Mouse (Mus musculus) spleen, postnatal 14 days (tissue): ENCODE results near the gene Ube4a.

Experiments
- DNase-seq, 2 experiments: peaks; one replicate each; pipeline ENCODE4 v3.0.0; 2021 to 2022; ENCODE audit warnings: low spot score in 2 of 2

Gene Ube4a

DNA sequence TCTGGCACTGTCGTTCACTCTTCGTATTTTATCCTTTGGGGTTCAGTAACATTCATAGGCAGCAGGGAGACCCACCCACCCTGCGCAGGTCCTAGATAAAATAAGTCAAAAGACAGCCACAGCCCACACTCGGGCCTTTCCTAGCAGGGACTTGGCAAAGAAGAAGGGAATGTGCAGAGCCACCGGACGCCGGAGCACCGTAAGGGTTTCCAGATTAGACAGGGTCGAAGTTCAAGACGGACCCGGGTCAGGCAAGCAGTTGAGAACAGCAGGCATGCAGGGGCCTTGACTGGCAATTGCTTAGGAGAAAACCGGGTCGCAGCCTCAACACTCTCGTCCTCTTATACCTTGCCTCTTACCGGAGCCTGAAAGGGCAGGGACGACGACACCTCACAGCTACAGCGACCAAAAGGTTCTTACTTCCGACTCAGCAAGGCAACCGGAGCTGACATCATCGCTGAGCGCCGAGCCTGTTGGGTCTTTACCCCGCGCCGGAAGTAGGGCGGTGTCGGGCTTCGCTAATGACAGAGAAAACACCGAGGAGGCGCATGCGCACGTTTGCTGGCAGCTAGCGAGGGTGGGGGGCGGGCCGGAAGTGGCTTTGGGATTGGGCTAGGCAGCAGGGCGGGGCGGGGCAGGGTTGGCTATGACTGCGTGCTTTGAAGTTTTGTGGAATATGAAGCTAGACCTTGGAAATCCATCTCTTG lies at the start of gene Ube4a:
Gene Ube4a, minus strand, starts transcription at position 475 of the 707 bp plus-strand sequence.
- peak; percentile 97 to 100 for DNase-seq

DNA sequence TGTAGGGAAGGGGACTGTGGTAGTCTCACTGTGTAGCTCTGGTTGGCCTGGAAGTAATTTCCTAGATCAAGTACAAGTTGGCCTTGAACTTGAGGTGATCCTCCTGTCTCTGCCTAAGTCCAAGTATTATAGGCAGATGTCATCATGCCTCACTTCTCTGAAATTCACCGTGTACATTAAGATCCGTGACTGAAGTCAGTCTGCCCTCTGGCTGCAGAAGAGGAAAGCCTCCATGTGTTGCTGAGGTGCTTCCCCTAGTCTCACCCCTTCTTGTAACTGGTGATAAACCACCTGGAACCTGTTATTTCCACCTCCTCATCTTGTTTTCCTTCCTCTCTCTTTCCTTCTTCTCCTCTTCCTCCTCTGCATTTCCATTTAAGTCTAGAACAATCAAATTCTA lies 49.5 kb upstream of the Ube4a start:
- DNase-seq = no peak

DNA sequence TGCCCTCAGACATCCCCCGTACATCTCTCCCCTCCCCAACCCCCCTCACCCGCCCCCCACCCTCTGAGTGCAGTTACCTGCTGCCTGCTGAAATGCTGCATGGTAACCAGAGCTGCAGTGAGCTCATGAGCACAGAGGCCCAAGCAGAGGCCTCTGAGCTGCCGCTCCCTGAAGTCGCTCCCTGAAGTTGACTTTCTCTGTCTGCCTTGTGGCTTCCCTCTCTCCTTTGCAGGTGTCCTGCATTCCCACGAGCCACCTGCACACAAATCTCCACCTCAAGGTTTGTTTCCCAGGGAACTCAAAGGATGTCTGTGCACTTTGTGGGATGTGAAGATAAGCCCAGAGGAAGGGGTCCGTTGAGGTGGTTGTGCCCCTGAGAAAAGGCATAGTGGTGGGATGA lies 45.9 kb upstream of the Ube4a start:
- no peak for DNase-seq

DNA sequence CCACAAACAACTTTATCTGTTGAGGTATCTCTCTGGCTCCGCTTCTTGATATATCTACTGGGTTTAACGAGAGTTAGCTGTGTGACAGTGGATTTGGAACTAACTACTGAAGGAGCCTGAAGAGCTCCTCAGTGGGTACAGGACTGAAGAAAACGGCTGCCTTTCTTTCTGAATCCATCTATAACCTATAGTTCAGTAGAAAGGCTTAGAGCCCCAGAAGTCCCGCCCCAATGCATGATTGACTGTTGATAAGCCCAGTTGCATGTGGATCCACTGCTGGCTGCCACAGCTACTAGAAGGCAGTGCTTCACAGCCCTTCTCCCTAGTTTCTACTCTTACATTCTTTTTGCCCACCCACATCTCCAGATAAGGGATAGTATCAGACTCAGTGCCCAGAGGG lies 45.1 kb upstream of the Ube4a start:
- no peak for DNase-seq

DNA sequence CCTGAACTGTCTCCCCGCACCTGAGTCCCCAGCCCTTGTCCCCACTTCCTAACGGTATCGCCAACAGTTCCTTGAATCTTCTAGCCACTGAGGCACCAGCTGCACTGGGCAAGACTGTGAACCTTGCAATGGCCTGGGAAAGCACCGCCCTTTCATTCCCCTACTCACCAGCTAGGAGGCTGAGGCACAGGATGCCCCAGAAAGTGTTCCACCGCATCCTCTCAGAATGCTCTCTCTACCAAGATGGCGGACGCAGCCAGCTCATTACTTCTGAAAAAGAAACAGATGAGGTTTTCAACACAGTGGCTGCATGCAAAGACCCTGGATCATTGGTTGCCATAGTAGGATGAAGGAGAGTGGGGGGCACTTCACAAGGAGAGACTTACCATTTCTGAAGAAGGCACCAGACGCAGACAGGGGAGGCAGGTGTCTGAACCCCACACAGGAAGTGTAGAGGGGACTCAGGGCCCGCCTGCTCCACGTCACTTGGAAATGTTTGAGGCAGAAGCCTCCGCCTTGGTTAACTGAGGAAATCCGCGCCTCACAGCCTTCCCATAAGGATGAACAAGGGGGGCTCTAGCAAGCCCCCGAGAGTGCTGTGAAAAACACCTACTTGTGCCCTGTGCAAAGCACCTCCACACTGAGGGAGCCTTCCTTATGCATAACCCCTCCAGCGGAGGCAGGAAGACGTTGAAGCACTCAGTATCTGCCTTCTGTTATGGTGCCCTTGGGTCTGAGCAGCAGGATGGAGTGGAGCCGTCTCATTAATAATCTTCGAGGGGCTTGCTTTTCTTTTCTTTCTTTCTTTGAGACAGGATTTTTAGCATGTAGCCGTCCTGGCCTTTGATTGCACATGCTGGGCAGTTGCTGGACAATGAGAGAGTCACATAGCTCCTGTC lies 44.0 kb upstream of the Ube4a start, which contains the start of gene Cd3e:
Gene Cd3e, minus strand, starts transcription at position 448 of the 899 bp plus-strand sequence.
- DNase-seq = no peak

DNA sequence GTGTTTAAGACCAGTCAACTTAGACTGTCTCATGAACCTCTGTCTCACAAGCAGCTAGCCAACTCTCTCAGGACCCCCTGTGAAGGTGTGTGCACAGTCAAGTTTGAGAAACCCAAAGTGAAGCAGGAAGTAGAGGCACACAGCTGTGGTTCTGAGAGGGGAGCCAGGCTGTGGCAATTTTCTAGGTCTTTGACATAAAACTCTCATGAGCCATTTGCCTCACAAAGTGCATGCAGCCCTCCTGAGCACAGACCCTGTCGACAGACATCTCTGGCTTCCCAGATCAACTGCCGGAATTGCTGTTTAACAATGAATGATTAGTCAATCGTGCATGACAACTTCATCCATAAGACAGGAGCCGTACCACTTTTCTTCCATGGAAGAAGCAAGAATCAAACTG lies 42.9 kb upstream of the Ube4a start:
- no peak for DNase-seq

DNA sequence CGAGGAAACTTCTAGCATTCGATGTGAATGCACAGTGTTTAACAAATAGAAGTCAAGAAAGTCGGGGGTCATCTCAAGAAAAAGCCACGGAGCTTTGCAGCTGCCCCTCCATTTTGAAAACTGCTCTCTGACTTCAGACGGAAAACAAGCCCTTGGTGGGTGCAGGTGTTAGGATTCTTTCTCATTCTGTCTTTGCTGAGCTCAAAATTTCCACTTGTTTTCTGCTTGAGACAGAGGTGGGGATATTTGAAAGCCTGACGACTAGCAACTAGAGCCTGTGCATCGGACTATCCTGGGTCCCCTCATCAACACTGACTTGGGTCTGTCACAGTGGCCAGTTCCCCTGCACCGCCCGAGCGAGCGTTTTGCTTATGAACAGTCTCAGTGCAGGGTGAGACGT lies 42.0 kb upstream of the Ube4a start:
- DNase-seq = no peak

DNA sequence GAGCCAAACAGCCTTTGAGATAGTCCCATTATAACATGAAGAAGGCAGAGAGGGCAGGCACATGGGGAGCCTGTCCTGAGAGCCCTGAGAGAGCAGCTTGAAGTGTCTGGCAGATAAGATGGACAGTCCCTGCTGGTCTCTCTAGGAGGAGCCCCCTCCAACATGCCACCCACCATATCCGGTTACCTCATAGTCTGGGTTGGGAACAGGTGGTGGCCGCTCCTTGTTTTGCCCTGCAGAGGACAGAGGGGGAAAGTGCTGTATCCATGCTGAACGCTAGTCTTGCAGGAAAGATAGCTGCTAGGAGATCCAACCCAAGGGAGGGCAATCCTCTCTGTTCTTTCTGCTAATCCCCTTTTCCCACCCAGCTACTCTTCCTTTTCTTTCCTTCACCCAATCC lies 34.8 kb upstream of the Ube4a start:
- no peak for DNase-seq

DNA sequence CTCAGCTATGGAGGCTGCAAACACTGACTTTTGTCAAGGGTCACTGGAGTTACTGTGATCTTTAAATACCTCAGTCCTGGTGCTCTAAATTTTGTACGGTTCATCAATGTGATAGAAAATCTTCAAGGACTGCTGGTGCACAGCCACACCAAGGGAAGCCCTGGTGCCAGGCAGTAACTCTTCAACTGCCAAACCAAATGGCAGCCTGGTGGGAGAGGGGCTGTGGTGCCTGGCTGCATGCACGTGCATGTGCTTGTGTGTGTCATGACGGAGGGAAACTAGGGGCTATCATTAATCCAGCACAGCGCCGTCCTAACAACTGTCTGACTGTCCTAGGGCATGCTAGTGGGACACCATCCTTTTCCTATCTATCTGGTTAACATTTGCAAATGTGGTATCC lies 34.4 kb upstream of the Ube4a start:
- no peak for DNase-seq

DNA sequence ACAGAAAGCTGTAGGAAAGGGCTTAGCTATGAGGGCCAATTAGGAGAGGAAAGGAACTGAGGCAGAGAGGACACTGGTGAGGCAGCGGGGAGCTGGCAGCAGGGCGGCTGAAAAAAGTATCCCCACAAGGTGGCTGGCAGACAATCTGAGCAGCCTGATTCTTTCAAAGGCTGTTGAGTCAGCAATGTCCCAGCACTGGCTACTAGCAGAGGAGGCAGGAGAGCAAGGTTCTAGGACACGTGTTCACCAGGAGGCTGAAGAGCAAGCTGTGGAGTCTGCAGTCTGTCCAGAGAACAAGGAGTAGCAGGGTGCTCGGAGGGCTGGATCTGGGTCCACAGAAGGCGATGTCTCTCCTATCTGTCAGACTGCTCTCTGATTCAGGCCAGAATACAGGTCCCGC lies 33.8 kb upstream of the Ube4a start:
- DNase-seq = no peak

DNA sequence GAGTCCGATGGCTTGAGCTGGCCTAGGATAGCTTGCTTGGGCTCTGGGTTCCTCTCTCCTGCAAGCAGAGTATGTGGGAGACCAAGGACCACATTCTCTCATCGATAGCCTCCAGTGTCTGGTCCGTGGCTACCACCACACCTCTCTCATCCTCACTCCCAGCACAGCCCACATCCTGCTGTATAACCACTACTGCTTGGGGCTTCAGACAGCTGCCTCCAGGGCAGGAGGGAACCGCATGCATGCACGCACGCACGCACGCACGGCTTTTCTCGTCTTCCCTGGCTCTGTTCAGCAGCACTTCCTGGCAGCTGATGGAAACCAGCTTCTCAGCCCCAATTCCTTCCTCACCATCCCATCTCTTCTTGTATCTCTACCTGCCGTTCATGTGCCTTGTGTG lies 32.7 kb upstream of the Ube4a start:
- DNase-seq = no peak

DNA sequence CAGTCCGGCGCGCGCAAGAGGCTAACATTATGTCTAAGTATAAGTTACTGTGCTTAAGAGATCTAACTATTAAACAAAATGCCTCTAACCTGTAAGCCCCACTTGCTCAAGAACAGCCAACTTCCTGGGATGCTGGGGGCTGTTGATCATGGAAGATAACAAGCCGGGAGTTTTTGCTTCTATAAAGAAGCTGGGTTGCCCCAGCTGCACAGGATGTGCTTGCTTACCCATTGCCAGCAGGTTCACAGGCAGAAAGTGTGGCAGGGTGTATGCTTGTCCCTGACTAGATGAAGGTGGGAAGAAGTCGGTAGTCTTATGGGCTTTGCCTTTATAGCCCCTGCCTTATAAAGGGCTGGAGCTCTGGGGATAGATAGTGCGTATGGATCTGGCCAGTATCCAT lies 31.2 kb upstream of the Ube4a start:
- no peak for DNase-seq

DNA sequence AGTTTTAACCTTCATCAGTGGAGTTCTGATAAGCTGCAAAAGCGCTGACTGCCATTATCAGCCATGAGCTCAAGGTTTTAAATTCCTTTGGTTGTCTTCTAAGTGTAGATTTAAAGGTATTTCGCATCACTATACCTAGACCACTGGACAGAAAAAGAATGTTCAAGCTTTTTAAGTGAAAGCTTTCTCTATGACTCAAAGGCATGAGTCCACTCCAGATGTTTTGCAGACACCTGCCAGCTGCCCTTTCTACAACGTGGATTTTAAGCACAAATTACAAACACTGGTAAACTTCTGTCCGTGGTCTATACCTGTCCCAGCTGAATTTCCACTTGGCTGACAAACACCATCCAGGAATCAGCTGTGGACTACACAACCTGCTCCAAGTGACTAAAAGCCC lies 29.6 kb upstream of the Ube4a start:
- DNase-seq = no peak

DNA sequence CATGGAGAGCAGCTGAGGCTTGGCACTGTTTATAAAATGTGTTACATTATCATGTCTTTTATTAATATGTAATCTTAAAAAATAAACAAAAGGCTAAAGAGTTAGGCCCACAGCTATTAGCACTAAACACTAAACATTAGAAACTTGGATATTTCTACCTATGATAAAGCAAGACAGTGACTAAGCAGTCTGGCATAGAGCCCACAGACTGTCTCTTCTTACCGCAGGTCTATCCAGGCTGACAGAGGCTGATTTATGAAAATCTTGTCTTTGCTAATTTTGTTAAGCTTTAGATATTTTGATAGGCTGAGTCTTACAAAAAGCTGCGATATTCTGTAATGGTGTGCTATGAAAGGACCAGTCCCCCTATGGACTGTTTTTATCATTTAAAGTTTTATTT lies 27.9 kb upstream of the Ube4a start:
- DNase-seq = no peak

DNA sequence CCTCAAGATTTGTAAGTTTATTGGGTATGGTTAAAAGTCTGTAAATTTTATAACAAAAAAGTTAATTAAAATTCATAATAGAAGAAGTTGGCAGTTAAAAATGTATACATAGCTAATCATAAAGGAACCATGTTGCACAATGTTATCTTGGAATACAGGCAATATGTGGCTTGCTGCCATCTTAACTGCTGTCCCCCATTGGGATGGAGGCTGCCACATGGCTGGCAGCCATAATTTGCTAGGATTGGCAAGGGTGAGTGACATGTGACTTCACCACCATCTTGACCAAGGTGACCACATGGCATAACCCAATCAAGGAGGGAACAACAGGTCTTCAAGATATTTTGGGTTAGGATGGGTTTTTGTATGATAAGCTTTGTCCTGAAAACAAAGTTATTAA lies 26.9 kb upstream of the Ube4a start:
- DNase-seq = no peak

DNA sequence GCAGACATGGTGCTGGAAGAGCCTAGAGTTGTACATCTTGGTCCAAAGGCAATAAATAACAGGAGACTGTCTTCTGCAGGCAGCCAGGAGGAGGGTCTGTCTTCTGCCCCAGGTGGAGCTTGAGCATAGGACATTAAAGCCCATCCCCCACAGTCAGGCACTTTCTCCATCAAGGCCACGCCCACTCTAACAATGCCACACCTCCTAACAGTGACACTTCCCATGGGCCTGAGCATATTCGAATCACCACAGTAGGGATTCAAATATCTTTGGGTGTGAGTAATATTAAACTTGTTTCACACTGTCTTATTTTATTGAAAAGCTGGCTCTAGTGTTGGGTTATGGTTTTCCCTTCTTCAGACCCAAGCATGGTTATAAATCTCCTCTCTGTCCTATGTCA lies 26.4 kb upstream of the Ube4a start:
- DNase-seq = no peak

DNA sequence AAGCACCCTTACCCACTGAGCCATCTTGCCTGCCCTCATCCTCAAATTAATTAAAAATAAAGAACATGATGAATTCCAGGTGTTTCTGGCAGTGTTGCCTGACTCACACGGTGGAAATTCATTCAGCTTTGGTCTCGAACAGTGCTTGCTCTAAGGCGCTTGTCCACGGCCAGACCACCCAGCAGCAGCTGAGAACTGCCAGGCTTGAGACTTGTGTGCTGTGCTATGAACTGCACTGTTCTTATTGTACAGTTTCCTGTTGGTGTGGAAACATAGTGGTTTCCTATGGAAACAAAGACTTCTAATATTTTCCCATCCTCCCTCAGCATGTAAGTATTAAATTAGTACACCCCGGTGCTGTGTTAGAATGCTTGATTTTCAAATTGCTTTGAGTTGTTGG lies 21.6 kb upstream of the Ube4a start:
- no peak for DNase-seq

DNA sequence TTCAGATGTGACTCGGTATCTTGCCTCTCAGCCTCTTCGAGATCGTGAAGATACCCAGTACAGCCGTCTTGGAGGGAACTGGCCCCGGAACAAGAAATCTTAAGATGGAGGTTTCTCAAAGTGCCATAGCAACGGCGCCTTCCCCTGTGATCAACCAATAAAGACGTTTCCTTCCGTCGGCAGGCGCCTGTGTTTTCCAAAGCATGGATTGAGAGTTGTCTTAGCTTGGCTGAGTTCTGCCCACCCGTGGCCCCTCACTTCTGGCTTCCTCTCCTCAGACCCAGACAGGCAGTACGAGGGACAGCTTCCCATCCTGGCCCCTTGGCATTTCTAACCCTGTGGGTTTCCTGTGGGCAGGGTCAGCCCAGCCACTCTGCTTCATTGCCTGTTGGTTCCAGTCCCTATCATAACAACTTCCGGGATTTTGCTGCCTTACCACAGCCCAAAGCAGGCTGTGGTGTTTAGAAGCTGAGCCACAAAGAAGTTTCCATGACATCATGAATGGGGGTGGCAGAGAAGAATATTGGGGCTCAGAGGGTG lies 20.9 kb upstream of the Ube4a start:
- DNase-seq = peak; percentile 33 to 45

DNA sequence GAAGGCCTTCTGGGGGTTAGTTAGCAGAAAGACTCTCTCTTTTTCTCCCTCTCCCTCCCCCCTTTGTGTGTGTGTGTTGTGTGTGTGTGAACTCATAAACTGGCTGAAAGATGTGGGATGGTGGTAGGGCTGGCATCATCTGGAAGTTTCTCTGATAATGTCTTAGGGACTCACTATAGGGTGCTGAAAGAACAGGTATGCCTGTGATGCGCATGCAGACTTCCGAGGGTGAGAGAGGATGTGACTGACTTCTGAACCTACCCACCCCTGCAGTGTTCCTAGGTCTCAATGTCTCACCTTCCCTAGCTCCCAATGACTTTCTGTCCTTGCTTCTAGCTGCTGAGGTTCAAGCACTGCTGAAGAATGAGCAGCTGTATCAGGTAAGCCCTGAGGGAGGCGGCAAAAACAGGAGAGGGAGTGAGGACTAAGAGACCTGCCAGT lies 20.3 kb upstream of the Ube4a start:
- DNase-seq = no peak

DNA sequence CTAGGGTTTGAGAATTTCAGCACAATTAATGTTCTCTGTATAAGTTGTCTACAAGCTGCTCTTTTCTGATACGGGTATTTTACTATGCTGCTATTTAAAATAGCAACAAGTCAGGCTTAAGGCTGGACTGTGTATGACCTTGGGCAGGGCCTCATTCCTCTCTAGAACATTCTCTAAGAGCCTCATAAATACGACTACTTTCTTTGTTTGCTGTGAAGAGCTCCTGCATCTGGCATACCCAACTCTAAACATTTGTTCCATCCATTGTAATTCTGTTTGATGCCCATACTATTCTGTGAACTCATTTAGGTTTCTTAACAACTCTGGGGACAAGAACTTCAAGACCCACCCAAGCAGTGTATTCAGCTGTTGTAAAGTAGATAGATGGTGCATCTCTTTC lies 17.6 kb upstream of the Ube4a start:
- DNase-seq = no peak

DNA sequence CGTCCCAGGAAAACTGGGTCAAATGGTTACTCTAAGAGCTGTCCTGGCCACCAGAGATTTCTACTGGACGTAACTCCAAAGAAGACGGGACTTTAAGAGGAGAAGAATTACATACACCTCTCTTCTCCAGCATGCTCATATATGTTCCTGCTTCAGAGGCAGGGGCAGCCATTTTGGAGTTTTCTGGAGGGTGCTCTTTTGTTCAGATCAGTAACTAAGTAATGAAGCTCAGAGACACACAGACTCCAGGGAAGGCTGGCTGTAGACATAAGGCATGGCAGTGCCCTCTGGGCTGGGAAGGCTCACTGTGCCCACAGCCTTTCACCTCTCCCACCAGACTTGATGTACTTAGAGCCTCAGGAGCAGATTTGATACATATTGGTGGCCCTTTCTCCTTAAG lies 17.1 kb upstream of the Ube4a start:
- no peak for DNase-seq

DNA sequence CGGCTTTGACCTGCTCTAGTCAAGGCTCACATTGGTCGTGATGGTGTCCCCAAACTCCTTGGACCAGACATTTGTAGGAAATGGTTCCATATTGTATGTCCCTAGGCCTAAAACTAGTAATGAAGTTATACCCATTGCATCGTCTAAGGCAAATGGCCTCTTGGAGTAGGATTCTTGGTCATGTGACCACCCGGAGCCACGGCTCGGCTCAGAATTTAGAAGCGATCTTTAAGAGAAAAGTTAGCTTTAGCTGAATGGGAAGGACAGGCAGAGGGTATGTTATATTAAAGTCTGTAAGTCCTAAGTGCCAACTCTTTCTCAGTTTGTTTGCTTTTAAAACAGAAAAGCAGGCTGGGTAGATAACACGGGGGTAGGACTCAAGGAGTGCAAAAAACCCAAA lies 16.7 kb upstream of the Ube4a start:
- DNase-seq = no peak

DNA sequence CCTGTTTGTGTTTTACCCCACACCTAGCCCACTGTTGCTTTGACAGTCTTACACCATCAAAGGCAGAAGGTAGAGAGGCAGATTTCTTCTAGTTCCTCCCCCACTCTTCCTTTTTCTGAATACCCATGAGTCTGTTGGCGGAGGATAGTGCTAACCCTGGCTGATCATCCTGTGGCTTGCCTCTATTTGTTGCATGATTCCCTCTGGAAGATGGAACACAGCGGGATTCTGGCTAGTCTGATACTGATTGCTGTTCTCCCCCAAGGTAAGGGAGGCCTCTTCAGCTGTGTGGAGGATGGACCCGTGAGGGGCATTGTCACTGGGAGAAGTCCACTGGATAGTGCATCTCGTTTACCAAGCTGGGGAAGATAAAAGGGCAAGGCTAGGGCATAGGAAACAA lies 16.3 kb upstream of the Ube4a start, which contains the start of gene Cd3d:
Gene Cd3d, plus strand, starts transcription at position 111 of the 400 bp plus-strand sequence.
- no peak for DNase-seq
